Mouse (Mus musculus): ENCODE measurements around the gene Prmt9. TPM values are rescaled to one million over a fixed set of nuclear protein-coding genes. Genes with fewer than 3 reads are reported as not detected.

Prmt9 gene
- polyA plus RNA-seq, 1 experiment from 2014 or later, result 9.9 TPM

DNA sequence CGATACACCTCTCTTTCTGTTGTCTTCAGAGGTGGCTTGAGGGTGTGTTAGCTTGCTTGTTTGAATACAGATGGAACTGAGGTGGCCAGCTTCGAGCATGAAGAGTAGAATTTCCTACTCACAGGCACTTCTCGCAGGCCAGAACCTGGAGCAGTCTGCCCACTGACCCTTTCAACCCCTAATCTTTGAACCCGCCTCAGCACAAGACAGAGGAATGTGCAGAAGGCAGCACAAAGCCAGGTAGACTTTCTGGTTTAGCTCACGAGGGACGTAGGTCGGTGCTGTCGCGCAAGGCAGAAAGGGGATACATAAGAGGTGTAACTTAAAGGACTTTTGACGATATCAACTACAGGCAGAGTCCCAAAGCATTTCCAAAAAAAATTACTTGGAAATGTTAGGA lies 32.4 kb upstream of the Prmt9 start:
- peak overlapping the region; percentile 84 for H3K4me3 ChIP-seq (replicated peaks)
- H3K4me2 ChIP-seq, result peak overlapping the region; percentile 95
- 0 out of 2 replicates have a peak overlapping the region, but pooled peaks have one; percentile 81 for H3K27ac ChIP-seq
- no peaks in the 10 kb centered on the region for H3K27me3 ChIP-seq
- DNase-seq, result no peak
- H3K9me3 ChIP-seq (replicated peaks), result no peaks in the 10 kb centered on the region
- ATAC-seq (ENCODE audit: low read depth), result no peak
- H3K36me3 ChIP-seq, result 0 out of 2 replicates have a peak, but pooled peaks cover 3% of the 10 kb centered on the region
- 5% methylated on average over 10 of the region's 10 CpGs for WGBS (ENCODE audit: insufficient replicate concordance)
- peaks cover 47% of the 10 kb centered on the region for H3K4me1 ChIP-seq (replicated peaks)
- peak overlapping the region; percentile 85 for H3K9ac ChIP-seq

DNA sequence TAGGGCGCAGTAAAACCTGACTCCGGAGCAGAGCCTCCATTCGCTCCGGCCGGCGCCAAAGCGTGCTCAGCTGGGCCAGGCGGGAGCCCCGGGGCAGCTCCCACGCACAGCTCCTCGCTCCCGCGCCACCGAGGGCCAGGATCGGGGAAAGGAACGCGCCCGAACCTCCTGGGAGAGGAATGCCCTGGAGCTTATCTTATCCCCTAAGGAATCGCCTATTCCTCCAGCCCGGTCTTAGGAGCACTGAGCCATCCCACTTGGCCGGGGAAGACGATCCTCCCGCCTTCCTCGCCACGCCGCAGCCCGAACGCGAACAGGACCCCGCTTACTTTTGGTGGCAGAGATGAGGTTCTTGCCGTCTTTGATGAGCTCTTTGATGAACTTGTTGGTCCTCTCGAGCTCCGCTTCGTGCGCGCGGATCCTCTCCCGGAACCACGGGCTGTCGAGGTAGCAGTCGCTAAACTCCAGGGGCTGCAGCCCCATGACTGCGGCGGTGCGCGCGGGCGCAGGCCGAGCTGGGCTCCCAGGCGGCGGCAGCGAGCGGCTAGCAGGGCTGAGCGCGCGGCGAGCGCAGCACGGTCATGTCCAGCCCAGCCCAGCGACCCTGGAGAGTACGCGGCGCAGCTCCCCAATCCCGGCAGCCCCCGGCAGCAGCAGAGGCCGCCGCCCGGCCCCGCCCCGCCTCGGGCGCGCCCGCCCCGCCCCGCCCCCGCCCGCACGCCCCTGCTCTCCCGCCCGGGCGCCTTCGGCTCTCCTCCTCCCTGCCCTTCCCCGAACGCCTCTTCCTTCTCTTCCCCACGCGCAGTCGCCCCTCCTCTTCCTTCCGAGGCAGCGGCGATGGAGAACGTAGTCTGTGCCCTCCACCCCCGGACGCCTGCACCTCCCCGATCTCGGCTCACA lies 31.6 kb upstream of the Prmt9 start, which contains the start of gene Arhgap10:
Gene Arhgap10 (minus strand): TSS at position 653 of the 900 bp plus-strand sequence.
- ATAC-seq (ENCODE audit: low read depth) (peak; percentile 93), DNase-seq (peak; percentile 71)
- Histone ChIP-seq H3K27ac (peak within 1 kb of the TSS; percentile 81), H3K27me3 (no peaks in the 10 kb centered on the region), H3K4me2 (peak within 1 kb of the TSS; percentile 95), H3K4me1 (replicated peaks) (peaks cover 47% of the 10 kb centered on the region), H3K9ac (peak within 1 kb of the TSS; percentile 85), H3K36me3 (0 out of 2 replicates have a peak, but pooled peaks cover 3% of the 10 kb centered on the region), H3K9me3 (replicated peaks) (no peaks in the 10 kb centered on the region), H3K4me3 (replicated peaks) (peak within 1 kb of the TSS; percentile 84)
- WGBS (ENCODE audit: insufficient replicate concordance), result under 1% methylated on average over 75 of the region's 95 CpGs

- no peaks in the 10 kb centered on the region for H3K9me3 ChIP-seq (replicated peaks)
- H3K4me2 ChIP-seq, result peak overlapping the region; percentile 95
- H3K9ac ChIP-seq, result peak overlapping the region; percentile 85
- peak overlapping the region; percentile 84 for H3K4me3 ChIP-seq (replicated peaks)
- DNase-seq, result no peak
- no peaks in the 10 kb centered on the region for H3K27me3 ChIP-seq
- H3K36me3 ChIP-seq, result 0 out of 2 replicates have a peak, but pooled peaks cover 3% of the 10 kb centered on the region
- H3K27ac ChIP-seq, result peak overlapping the region; percentile 81
- peak; percentile 78 for ATAC-seq (ENCODE audit: low read depth)
- H3K4me1 ChIP-seq (replicated peaks), result peaks cover 50% of the 10 kb centered on the region
- 2% methylated on average over 33 of the region's 33 CpGs for WGBS (ENCODE audit: insufficient replicate concordance)
Measured at GRCm38 (mm10) chr8:77518201-77519115, 30.7 kb upstream of the Prmt9 start.

- DNase-seq (no peak), ATAC-seq (ENCODE audit: low read depth) (no peak)
- 79% methylated on average over 4 of the region's 4 CpGs for WGBS (ENCODE audit: insufficient replicate concordance)
- no peak overlapping the region for H3K4me3 ChIP-seq (replicated peaks)
- peaks cover 56% of the 10 kb centered on the region for H3K4me1 ChIP-seq (replicated peaks)
- no peak overlapping the region for H3K4me2 ChIP-seq
- no peaks in the 10 kb centered on the region for H3K36me3 ChIP-seq
- no peaks in the 10 kb centered on the region for H3K27me3 ChIP-seq
- no peaks in the 10 kb centered on the region for H3K9me3 ChIP-seq (replicated peaks)
- H3K9ac ChIP-seq, result no peak overlapping the region
- no peak overlapping the region for H3K27ac ChIP-seq
Measured at GRCm38 (mm10) chr8:77520601-77521000, 28.6 kb upstream of the Prmt9 start.

DNA sequence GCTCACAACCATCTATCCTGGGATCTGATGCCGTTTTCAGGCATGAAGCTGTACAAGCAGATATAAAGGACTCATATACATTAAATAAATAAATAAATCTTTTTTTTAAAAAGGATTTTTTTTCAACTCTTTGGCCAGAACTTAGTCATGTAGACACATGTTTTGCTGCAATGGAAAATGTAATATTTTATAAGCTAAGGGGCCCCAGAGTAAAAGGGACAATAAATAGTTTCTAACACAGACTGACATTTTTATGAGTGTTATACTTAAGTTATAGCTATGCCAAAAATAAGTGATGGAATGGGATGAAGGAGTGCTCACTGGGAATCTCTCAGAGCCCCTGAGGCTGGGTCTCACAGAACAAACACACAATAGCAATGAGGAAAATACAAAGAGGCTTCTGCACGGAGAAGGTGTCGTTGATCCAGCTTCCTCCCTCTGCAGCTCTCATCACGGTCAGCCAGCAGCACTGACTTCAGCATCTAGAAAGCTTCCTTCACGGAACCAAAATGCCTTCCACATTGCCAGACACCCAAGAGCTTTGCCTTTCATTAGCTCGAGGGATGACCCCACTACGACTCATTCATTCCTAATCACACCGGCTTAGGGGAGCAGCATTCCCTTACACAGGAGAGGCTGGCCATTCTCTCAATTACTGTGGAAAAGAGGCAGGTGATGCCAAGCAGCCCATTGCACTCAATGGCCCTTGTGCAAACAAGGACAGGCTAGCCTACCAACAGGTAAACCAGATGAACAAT lies 28.0 kb upstream of the Prmt9 start:
- Histone ChIP-seq H3K36me3 (no peaks in the 10 kb centered on the region), H3K4me3 (replicated peaks) (no peak overlapping the region), H3K27ac (no peak overlapping the region), H3K4me1 (replicated peaks) (peaks cover 50% of the 10 kb centered on the region), H3K4me2 (no peak overlapping the region), H3K9ac (no peak overlapping the region), H3K9me3 (replicated peaks) (no peaks in the 10 kb centered on the region), H3K27me3 (no peaks in the 10 kb centered on the region)
- no peak for DNase-seq
- no peak for ATAC-seq (ENCODE audit: low read depth)
- WGBS (ENCODE audit: insufficient replicate concordance), result 77% methylated on average over 8 of the region's 8 CpGs

- ATAC-seq (ENCODE audit: low read depth) (no peak), DNase-seq (no peak)
- H3K27ac ChIP-seq, result no peak overlapping the region
- H3K9ac ChIP-seq, result no peak overlapping the region
- H3K4me2 ChIP-seq, result no peak overlapping the region
- H3K9me3 ChIP-seq (replicated peaks), result no peaks in the 10 kb centered on the region
- peaks cover 35% of the 10 kb centered on the region for H3K4me1 ChIP-seq (replicated peaks)
- no peaks in the 10 kb centered on the region for H3K36me3 ChIP-seq
- WGBS (ENCODE audit: insufficient replicate concordance), result 77% methylated on average over 8 of the region's 8 CpGs
- no peak overlapping the region for H3K4me3 ChIP-seq (replicated peaks)
- H3K27me3 ChIP-seq, result no peaks in the 10 kb centered on the region
Measured at GRCm38 (mm10) chr8:77522984-77523383, 26.2 kb upstream of the Prmt9 start.

GRCm38 (mm10) chr8:77524018-77524615 lies 25.1 kb upstream of the Prmt9 start:
- DNase-seq, result no peak
- H3K9ac ChIP-seq, result no peak overlapping the region
- H3K27ac ChIP-seq, result no peak overlapping the region
- H3K4me3 ChIP-seq (replicated peaks), result no peak overlapping the region
- H3K9me3 ChIP-seq (replicated peaks), result no peaks in the 10 kb centered on the region
- H3K36me3 ChIP-seq, result no peaks in the 10 kb centered on the region
- ATAC-seq (ENCODE audit: low read depth), result no peak
- no peaks in the 10 kb centered on the region for H3K27me3 ChIP-seq
- no peak overlapping the region for H3K4me2 ChIP-seq
- WGBS (ENCODE audit: insufficient replicate concordance), result 54% methylated on average over 14 of the region's 14 CpGs
- H3K4me1 ChIP-seq (replicated peaks), result peaks cover 23% of the 10 kb centered on the region

DNA sequence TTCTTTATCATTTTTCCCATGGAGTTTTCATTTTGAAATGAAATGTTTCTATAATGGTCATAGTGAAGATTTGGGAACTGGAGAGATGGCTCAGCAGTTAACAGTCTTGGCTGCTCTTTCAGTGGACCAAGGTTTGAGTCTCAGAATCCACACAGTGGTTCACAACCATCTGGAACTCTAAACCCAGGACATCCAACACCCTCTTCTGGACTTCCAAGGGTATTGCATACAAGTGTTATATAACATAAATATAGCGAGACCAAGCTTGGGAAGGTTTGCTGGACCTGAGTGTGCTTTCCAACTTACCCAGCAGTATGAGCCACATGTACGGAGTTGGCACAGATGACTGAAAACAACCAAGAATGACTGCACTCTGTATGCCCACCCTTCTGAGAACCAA lies 24.3 kb upstream of the Prmt9 start:
- H3K4me1 ChIP-seq (replicated peaks), result peaks cover 19% of the 10 kb centered on the region; the same call in 1 of the 2 replicates

GRCm38 (mm10) chr8:77526130-77526529 lies 23.1 kb upstream of the Prmt9 start:
- WGBS (ENCODE audit: insufficient replicate concordance), result 86% methylated on average over 8 of the region's 8 CpGs
- peaks cover 19% of the 10 kb centered on the region; the same call in 1 of the 2 replicates for H3K4me1 ChIP-seq (replicated peaks)
- H3K27ac ChIP-seq, result no peak overlapping the region
- DNase-seq (no peak), ATAC-seq (ENCODE audit: low read depth) (no peak)
- H3K36me3 ChIP-seq, result no peaks in the 10 kb centered on the region
- no peaks in the 10 kb centered on the region for H3K27me3 ChIP-seq
- H3K4me3 ChIP-seq (replicated peaks), result no peak overlapping the region
- H3K9ac ChIP-seq, result no peak overlapping the region
- no peak overlapping the region for H3K4me2 ChIP-seq
- no peaks in the 10 kb centered on the region for H3K9me3 ChIP-seq (replicated peaks)

More for the DNA sequence above, 24.3 kb upstream of the Prmt9 start:
- no peaks in the 10 kb centered on the region for H3K9me3 ChIP-seq (replicated peaks)
- 78% methylated on average over 2 of the region's 2 CpGs for WGBS (ENCODE audit: insufficient replicate concordance)
- no peak for DNase-seq
- no peak overlapping the region for H3K9ac ChIP-seq
- H3K27me3 ChIP-seq, result no peaks in the 10 kb centered on the region
- H3K4me3 ChIP-seq (replicated peaks), result no peak overlapping the region
- H3K4me2 ChIP-seq, result no peak overlapping the region
- H3K36me3 ChIP-seq, result no peaks in the 10 kb centered on the region
- H3K27ac ChIP-seq, result no peak overlapping the region
- no peak for ATAC-seq (ENCODE audit: low read depth)

DNA sequence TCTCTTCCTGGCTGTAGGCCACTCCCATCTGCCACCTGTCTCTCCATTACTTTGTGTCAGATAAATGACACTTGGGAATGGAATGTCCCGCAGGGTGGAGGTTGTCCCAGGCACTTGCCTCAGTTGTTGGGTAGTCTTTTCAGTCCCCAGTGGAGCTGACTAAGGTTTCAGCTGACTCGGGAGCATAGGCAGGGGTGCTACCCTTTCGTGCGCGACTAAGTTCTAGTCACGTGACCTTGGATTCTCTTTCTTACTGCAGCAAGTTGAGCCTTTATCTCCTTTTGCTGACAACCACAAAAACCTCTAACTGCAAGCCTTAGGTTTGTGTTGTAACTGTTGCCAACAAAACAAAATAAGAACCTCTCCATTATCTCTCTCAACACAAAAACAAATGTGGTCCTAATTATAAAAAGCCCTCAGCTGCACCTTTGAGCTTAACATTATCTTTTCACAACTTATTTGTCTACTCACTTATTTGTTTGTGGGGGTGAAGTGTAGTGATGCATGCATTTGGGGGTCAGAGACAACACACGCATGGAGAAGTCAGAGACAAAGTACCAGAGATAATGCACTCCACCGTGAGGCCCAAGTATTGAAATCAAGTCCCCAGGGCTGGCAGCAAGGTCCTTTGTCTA lies 14.7 kb upstream of the Prmt9 start:
- Histone ChIP-seq H3K4me2 (peak overlapping the region; percentile 53), H3K4me3 (replicated peaks) (peak overlapping the region; percentile 20)

More for the DNA sequence above, 14.7 kb upstream of the Prmt9 start:
- H3K27me3 ChIP-seq, result no peaks in the 10 kb centered on the region
- WGBS (ENCODE audit: insufficient replicate concordance), result 23% methylated on average over 8 of the region's 8 CpGs
- H3K9me3 ChIP-seq (replicated peaks), result no peaks in the 10 kb centered on the region
- H3K4me1 ChIP-seq (replicated peaks), result peaks cover 25% of the 10 kb centered on the region
- peak; percentile 13 for DNase-seq
- no peak overlapping the region for H3K9ac ChIP-seq
- no peaks in the 10 kb centered on the region for H3K36me3 ChIP-seq
- ATAC-seq (ENCODE audit: low read depth), result peak; percentile 73
- H3K27ac ChIP-seq, result peak overlapping the region; percentile 44; the same call in 1 of the 2 replicates

Data from liver, embryonic 13.5 days (tissue).